Mouse (Mus musculus) thymus, adult 2 months (tissue): Measurements from ENCODE around the gene Idh2. TPM values are rescaled to one million over a fixed set of nuclear protein-coding genes. Genes with fewer than 3 reads are reported as not detected.

Experiments used
- DNase-seq: peaks from one replicate; pipeline ENCODE4 v3.0.0; 2021
- H3K27ac ChIP-seq: fragments of 200-500 bp; 2 replicates; pipeline ENCODE4 v1.5.1; 2012; ENCODE audit warnings: low read length, control low read depth; ENCODE audit not compliant: control insufficient read depth, insufficient read depth
- H3K27me3 ChIP-seq: fragments of 200-500 bp; 2 replicates; pipeline ENCODE4 v1.6.1; 2012; ENCODE audit warnings: mild to moderate bottlenecking, low read length, moderate library complexity, mixed read lengths; ENCODE audit not compliant: control insufficient read depth, insufficient read depth
- H3K36me3 ChIP-seq: fragments of 200-500 bp; 2 replicates; pipeline ENCODE4 v1.6.1; 2012; ENCODE audit warnings: mild to moderate bottlenecking, low read length, moderate library complexity; ENCODE audit not compliant: control insufficient read depth, insufficient read depth
- H3K4me1 ChIP-seq: fragments of 200-500 bp; replicated peaks from 2 replicates; pipeline ENCODE4 v1.6.1; 2012; ENCODE audit warnings: low read length; ENCODE audit not compliant: control insufficient read depth, insufficient read depth
- H3K4me3 ChIP-seq: fragments of 200-500 bp; 2 replicates; pipeline ENCODE4 v1.5.1; 2012; ENCODE audit warnings: mild to moderate bottlenecking, low read length, control low read depth, moderate library complexity; ENCODE audit not compliant: control insufficient read depth, insufficient read depth
- CTCF ChIP-seq: fragments of 200-500 bp; IDR thresholded peaks from 2 replicates; pipeline ENCODE4 v1.5.1; 2012; ENCODE audit warnings: mild to moderate bottlenecking, control low read depth, low read length, moderate library complexity, borderline replicate concordance; ENCODE audit not compliant: control insufficient read depth, poor library complexity, insufficient read depth; ENCODE audit errors: extremely low read depth
- POLR2A ChIP-seq: fragments of 200-500 bp; IDR thresholded peaks from 2 replicates; pipeline ENCODE4 v1.6.1; 2012; ENCODE audit warnings: mild to moderate bottlenecking, low read length, control low read depth, moderate library complexity; ENCODE audit not compliant: control insufficient read depth, poor library complexity, insufficient read depth; ENCODE audit errors: extremely low read depth
- WGBS: fragments of 180-500 bp; shearing (Covaris S2); methylation state at CpG from one replicate; pipeline ENCODE4 v1.1.7; 2018; 5-methylcytosine and 5-hydroxymethylcytosine counted together
- polyA plus RNA-seq: library from polyadenylated mRNA; depleted of rRNA; stranded (reverse); fragments of >200 nt; gene quantifications from 2 replicates; pipeline ENCODE4 v1.2.3, GENCODE M21; 2012

Idh2 gene
- polyA plus RNA-seq, 1 experiment = 225 TPM

DNA sequence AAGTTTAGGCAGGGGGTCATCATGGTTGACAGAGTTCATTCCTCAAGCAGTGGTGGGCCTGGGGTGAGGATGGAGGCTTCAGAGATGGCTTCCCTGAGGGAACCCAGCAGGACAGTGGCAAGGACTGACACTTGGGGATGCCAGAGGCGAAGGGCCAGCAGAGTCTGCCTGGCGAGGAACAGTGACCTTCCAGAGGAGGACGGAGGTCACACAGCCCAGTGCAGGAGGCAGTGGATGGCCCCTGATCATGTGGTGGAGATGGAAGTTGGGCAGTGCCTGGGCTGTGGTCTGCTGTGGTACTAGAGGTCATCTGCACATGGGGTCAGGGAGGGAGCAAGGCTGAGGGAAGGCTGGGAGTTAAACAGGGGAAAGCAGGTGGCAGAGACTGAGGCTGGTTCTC, 49.9 kb downstream of the Idh2 start:
- peaks cover 34% of the 10 kb centered on the region for H3K4me1 ChIP-seq
- no peak overlapping the region for H3K27ac ChIP-seq
- WGBS = 100% methylated on average over 3 of the region's 3 CpGs
- H3K4me3 ChIP-seq = no peak overlapping the region
- no peak for DNase-seq
- H3K36me3 ChIP-seq = no peaks in the 10 kb centered on the region
- H3K27me3 ChIP-seq = no peaks in the 10 kb centered on the region
- TF ChIP-seq CTCF (no peak), POLR2A (no peak)

DNA sequence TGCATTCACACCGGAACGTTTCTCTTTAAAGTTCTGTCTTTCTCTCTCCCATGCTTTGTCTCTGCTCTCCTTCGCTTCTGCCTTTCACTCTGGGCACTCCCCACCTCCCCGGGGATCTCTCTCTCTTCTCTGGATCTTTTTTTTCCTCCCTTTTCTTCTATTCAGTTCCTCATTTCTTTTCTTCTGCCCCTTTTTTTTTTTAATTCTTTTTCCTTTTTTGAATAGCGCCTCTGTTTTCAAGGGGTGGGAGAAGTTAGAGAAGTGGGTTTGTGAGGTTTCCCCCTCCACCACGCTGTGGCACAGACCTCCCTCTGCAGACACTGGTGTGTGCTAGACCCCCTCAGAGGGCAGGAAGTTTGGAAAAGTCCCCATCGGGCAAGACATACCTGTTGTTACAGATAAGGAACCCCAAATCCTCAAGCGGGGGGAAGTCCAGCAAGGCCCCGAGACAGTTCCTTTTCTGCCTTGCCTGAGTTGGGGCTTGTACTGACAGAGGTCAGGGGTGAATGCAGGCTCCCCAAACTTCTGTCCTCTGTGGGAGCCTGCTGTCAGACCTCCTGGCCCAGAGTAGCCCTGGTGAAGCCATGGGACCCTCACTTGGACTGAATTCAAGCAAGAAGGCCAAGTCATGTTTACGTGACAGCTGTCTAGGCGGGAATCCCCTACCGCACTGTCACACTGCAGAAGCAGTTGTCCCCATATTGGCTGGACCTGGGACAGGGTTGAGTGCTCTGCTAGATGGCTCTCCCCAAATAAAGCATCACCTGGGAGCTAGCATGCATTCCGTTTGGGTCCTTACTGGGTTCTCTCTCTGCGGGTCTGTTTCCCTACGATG, 51.1 kb downstream of the Idh2 start:
- 40% methylated on average over 15 of the region's 15 CpGs for WGBS
- no peaks in the 10 kb centered on the region for H3K27me3 ChIP-seq
- H3K36me3 ChIP-seq = no peaks in the 10 kb centered on the region
- H3K4me1 ChIP-seq = peaks cover 25% of the 10 kb centered on the region
- no peak overlapping the region for H3K27ac ChIP-seq
- H3K4me3 ChIP-seq = no peak overlapping the region
- DNase-seq = no peak
- TF ChIP-seq CTCF (no peak), POLR2A (no peak)

DNA sequence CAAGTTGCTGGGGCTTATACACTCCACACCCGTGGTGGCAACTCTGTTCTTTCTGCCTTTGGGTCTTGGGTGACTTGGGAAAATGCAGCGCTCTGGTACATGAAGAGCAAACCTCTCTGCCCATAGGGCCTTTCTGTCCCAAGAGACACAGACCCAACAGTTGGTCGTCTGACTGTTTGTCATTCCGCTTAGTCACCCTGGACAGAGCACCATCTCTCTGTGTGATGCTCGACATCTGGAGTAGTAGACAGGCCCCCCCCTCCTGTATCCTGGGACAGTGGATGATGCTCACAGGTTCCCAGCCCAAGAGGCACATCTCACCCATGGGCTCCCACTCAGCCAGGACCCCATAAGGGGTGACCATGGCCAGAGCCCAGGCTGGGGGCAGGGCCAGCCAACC, 51.9 kb downstream of the Idh2 start:
- no peak for DNase-seq
- TF ChIP-seq CTCF (no peak), POLR2A (no peak)
- Histone ChIP-seq H3K4me3 (no peak overlapping the region), H3K4me1 (peaks cover 30% of the 10 kb centered on the region), H3K36me3 (no peaks in the 10 kb centered on the region), H3K27ac (no peak overlapping the region), H3K27me3 (no peaks in the 10 kb centered on the region)
- 70% methylated on average over 5 of the region's 5 CpGs for WGBS

DNA sequence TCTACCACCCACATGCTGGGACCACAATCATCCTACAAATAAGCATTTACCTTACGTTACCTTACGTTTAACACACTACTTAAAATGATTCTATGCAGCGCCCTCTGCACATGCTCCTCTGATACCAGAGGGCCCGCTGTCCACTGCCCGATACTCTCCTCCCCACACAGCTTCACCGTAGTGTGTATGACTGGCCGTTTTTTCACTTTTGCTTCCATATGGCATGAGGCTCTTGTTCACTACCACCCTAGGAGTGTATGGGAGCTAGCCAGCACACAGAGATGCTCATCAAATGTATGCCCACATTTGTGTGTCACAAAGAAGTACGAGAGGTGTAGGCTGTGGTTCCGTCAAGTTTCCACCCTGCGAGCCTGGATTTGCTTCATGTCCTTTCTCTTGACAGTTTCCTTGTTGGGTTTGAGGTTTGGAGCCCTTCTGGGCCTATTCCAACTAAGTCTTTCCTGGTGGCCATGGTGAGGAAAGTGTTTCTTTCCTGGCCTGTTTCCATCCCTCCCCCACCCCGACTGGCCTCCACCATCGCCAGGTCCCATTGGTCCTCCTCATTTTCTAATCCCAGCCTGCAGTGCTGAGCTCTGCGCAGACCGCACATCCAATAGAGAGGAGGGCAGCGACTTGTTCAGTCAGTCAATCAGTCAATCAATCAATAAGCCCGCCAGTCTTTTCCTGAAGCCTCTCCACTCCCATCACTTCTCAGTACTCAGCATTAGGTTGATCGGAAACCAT, 52.9 kb downstream of the Idh2 start:
- Histone ChIP-seq H3K36me3 (no peaks in the 10 kb centered on the region), H3K27me3 (no peaks in the 10 kb centered on the region), H3K27ac (no peak overlapping the region), H3K4me1 (peaks cover 40% of the 10 kb centered on the region), H3K4me3 (no peak overlapping the region)
- WGBS = 97% methylated on average over 17 of the region's 17 CpGs
- TF ChIP-seq CTCF (no peak), POLR2A (no peak)
- no peak for DNase-seq

DNA sequence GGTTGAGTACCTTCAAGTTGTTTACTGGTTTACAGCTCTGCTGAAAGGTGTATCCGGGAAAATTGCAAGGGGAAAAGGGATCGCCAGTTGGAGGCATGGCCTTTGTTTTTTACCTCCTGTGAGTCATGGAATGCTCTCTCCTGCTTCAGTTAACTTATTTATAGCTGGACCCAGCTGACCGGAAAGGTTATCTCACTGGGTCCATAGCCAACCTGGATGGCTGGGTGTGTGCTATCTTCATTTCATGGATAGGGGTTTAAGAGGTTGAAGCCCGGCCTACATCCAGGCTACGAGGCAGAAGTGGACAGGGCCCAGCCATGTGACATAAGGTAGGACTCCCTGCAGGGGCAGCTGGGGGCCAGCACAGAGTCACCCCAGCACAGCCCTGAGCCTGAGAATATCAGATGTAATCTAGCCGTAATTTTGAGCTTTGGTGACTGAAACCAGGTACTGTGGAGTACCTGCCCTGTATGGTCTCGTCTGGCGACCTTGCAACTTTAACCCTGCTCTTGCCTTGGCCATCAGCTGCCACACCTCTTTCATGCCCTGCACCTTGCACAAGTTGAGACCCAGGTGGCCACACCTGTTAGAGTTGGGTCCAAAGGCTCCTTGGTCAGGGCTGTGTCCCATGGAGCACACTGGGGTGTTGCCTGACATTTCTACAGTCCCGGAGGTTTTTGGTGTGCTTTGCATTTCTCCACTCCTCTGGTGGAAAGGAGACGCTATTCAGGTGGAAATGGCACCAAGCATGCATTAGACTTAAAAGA, 55.0 kb downstream of the Idh2 start:
- no peak for TF ChIP-seq CTCF
- no peak for TF ChIP-seq POLR2A
- no peak for DNase-seq
- H3K4me1 ChIP-seq = peaks cover 55% of the 10 kb centered on the region
- 92% methylated on average over 10 of the region's 10 CpGs for WGBS
- no peak overlapping the region for H3K4me3 ChIP-seq
- H3K27me3 ChIP-seq = no peaks in the 10 kb centered on the region
- H3K36me3 ChIP-seq = no peaks in the 10 kb centered on the region
- no peak overlapping the region for H3K27ac ChIP-seq
